Mouse (Mus musculus) small intestine, adult 2 months (tissue): ENCODE measurements around the gene Ryk.

ENCODE experiments used
- CTCF ChIP-seq: fragments of 200-500 bp; IDR thresholded peaks from 2 replicates; pipeline ENCODE4 v1.5.1; 2012; ENCODE audit warnings: low read depth, mild to moderate bottlenecking, control low read depth, inconsistent platforms, low read length, moderate library complexity, mixed read lengths; ENCODE audit not compliant: insufficient replicate concordance, insufficient read length; ENCODE audit errors: extremely low read depth
- POLR2A ChIP-seq: fragments of 200-500 bp; IDR thresholded peaks from 2 replicates; pipeline ENCODE4 v1.6.1; 2012; ENCODE audit warnings: low read depth, mild to moderate bottlenecking, control low read depth, inconsistent platforms, low read length, moderate library complexity

DNA sequence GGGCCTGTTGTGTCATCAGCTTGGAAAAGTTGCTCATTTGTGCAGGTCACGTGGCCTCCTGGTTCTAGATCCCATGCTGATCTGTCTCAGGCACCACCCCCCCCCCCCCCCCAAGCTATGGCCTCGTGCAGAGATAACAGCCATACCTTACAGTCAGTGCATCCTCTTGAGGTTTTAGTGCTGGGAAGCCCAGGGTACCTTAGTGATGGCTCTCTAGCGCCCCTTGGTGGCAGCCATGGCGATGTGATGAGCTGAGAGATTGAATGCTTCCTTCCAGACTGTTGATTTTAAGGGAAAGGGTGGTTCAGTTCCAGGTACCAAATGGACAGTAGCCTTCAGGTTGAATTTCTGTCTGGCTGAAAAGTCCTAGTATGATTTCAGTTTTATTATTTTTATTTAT lies 32.2 kb downstream of the Ryk start:
- TF ChIP-seq CTCF: peak; percentile 83; the same call in 1 of the 2 replicates
- no peak for TF ChIP-seq POLR2A
